Mouse (Mus musculus) MEL (cell line): Measurements from ENCODE around the gene Trmt112. TPM values are rescaled to one million over a fixed set of nuclear protein-coding genes. Genes with fewer than 3 reads are reported as not detected.

Experiments used
- DNase-seq: peaks from one replicate; pipeline ENCODE4 v3.0.0; 2011; ENCODE audit warnings: low read depth, low spot score
- H3K27ac ChIP-seq: 2 replicates; pipeline ENCODE4 v1.5.1; 2012; ENCODE audit warnings: low read depth, mild to moderate bottlenecking, control low read depth, low read length, moderate library complexity; ENCODE audit not compliant: control insufficient read depth
- H3K27me3 ChIP-seq, 2 experiments: fragments of 150-350 bp in 1 of 2; sonication (generic) in 1 of 2; 2 replicates each; pipeline ENCODE4 v1.6.1; 2012; ENCODE audit warnings: low read length in 2 of 2, mild to moderate bottlenecking in 2 of 2, improper control_type of control experiment in 1 of 2, moderate library complexity in 1 of 2; ENCODE audit not compliant: insufficient read depth in 2 of 2, control insufficient read depth in 1 of 2
- H3K36me3 ChIP-seq, 2 experiments: 2 replicates each; pipeline ENCODE4 v1.6.1; 2012 to 2014; ENCODE audit warnings: low read length in 2 of 2, improper control_type of control experiment in 1 of 2, inconsistent platforms in 1 of 2, mild to moderate bottlenecking in 1 of 2; ENCODE audit not compliant: insufficient read depth in 2 of 2, control insufficient read depth in 1 of 2
- H3K4me1 ChIP-seq, 2 experiments: fragments of 150-350 bp in 1 of 2; sonication (generic) in 1 of 2; 2 replicates each; pipeline ENCODE4 v1.6.1; 2012; ENCODE audit warnings: low read length in 2 of 2, improper control_type of control experiment in 1 of 2, mild to moderate bottlenecking in 1 of 2; ENCODE audit not compliant: insufficient read depth in 2 of 2, control insufficient read depth in 1 of 2
- H3K4me3 ChIP-seq, 2 experiments: fragments of 150-350 bp in 1 of 2; sonication (generic) in 1 of 2; 2 replicates each; pipeline ENCODE4 v1.5.1; 2012; ENCODE audit warnings: low read depth in 2 of 2, low read length in 2 of 2, mild to moderate bottlenecking in 2 of 2, moderate library complexity in 2 of 2, control low read depth in 1 of 2, improper control_type of control experiment in 1 of 2; ENCODE audit not compliant: control insufficient read depth in 1 of 2, insufficient read depth in 1 of 2
- H3K79me2 ChIP-seq: 2 replicates; pipeline ENCODE4 v1.6.1; 2012; ENCODE audit warnings: mild to moderate bottlenecking, low read length, moderate library complexity; ENCODE audit not compliant: control insufficient read depth, poor library complexity, insufficient read depth
- H3K9ac ChIP-seq: 2 replicates; pipeline ENCODE4 v1.6.1; 2012; ENCODE audit warnings: low read depth, mild to moderate bottlenecking, control low read depth, low read length, moderate library complexity; ENCODE audit not compliant: control insufficient read depth, poor library complexity, severe bottlenecking
- H3K9me3 ChIP-seq: fragments of 150-350 bp; sonication (generic); replicated peaks from 2 replicates; pipeline ENCODE4 v1.6.1; 2012; ENCODE audit warnings: mild to moderate bottlenecking, low read length, improper control_type of control experiment, moderate library complexity; ENCODE audit not compliant: insufficient read depth
- E2F4 ChIP-seq: IDR thresholded peaks from 2 replicates; pipeline ENCODE4 v1.6.1; 2011; ENCODE audit warnings: low read depth, low read length, improper control_type of control experiment, borderline replicate concordance
- ELF1 ChIP-seq: IDR thresholded peaks from 2 replicates; pipeline ENCODE4 v1.6.1; 2014; ENCODE audit warnings: low read depth, mild to moderate bottlenecking, inconsistent platforms, low read length, improper control_type of control experiment, moderate library complexity
- GABPA ChIP-seq: IDR thresholded peaks from 2 replicates; pipeline ENCODE4 v1.6.1; 2012; ENCODE audit warnings: low read depth, mild to moderate bottlenecking, inconsistent platforms, low read length, improper control_type of control experiment, moderate library complexity
- GATA1 ChIP-seq: IDR thresholded peaks from 2 replicates; pipeline ENCODE4 v1.6.1; 2011; ENCODE audit warnings: low read depth, low read length, improper control_type of control experiment
- JUND ChIP-seq: IDR thresholded peaks from 2 replicates; pipeline ENCODE4 v1.6.1; 2011; ENCODE audit warnings: low read depth, mild to moderate bottlenecking, improper control_type of control experiment, low read length
- KAT2A ChIP-seq: conservative IDR thresholded peaks from 2 replicates; pipeline ENCODE4 v1.6.1; 2012; ENCODE audit warnings: low read depth, low read length, improper control_type of control experiment, inconsistent platforms
- MAFK ChIP-seq: IDR thresholded peaks from 2 replicates; pipeline ENCODE4 v1.6.1; 2011; ENCODE audit warnings: low read depth, mild to moderate bottlenecking, low read length, improper control_type of control experiment, borderline replicate concordance
- MEF2A ChIP-seq: IDR thresholded peaks from 2 replicates; pipeline ENCODE4 v1.6.1; 2014; ENCODE audit warnings: low read depth, mild to moderate bottlenecking, inconsistent platforms, low read length, improper control_type of control experiment; ENCODE audit not compliant: poor library complexity, insufficient replicate concordance, severe bottlenecking; ENCODE audit errors: extremely low read depth
- MXI1 ChIP-seq: IDR thresholded peaks from 2 replicates; pipeline ENCODE4 v1.6.1; 2011; ENCODE audit warnings: mild to moderate bottlenecking, low read depth, low read length, improper control_type of control experiment
- POLR2AphosphoS5 ChIP-seq: IDR thresholded peaks from 2 replicates; pipeline ENCODE4 v1.6.1; 2012; ENCODE audit warnings: low read depth, borderline replicate concordance, mild to moderate bottlenecking, inconsistent platforms, low read length, moderate library complexity, mixed read lengths
- RAD21 ChIP-seq: IDR thresholded peaks from 2 replicates; pipeline ENCODE4 v1.6.1; 2011; ENCODE audit warnings: mild to moderate bottlenecking, low read depth, low read length, improper control_type of control experiment
- SMC3 ChIP-seq: IDR thresholded peaks from 2 replicates; pipeline ENCODE4 v1.6.1; 2011; ENCODE audit warnings: low read depth, low read length, improper control_type of control experiment
- TBP ChIP-seq: IDR thresholded peaks from 2 replicates; pipeline ENCODE4 v1.8.0; 2011; ENCODE audit warnings: low read depth, low read length, improper control_type of control experiment
- TCF12 ChIP-seq: IDR thresholded peaks from 2 replicates; pipeline ENCODE4 v1.6.1; 2014; ENCODE audit warnings: low read depth, mild to moderate bottlenecking, inconsistent platforms, low read length, improper control_type of control experiment, moderate library complexity
- UBTF ChIP-seq: IDR thresholded peaks from 2 replicates; pipeline ENCODE4 v1.6.1; 2012; ENCODE audit warnings: low read depth, mild to moderate bottlenecking, inconsistent platforms, low read length, improper control_type of control experiment, moderate library complexity, borderline replicate concordance; ENCODE audit not compliant: insufficient read depth
- ZKSCAN1 ChIP-seq: IDR thresholded peaks from 2 replicates; pipeline ENCODE4 v1.6.1; 2012; ENCODE audit warnings: low read depth, mild to moderate bottlenecking, inconsistent platforms, low read length, improper control_type of control experiment, moderate library complexity
- polyA plus RNA-seq, 2 experiments: library from polyadenylated mRNA; stranded (reverse) in 1 of 2; unstranded in 1 of 2; fragments of >175 nt in 1 of 2; fragments of >200 nt in 1 of 2; gene quantifications; 2 replicates each; pipeline versions ENCODE4 v1.2.1 to v1.2.4; 2012; ENCODE audit warnings: low replicate concordance in 2 of 2, low read depth in 1 of 2; ENCODE audit not compliant: insufficient read length in 2 of 2, insufficient read depth in 1 of 2, missing spikeins in 1 of 2
- total RNA-seq: library from RNA; depleted of rRNA; stranded (reverse); fragments of 300-350 nt; gene quantifications from 2 replicates; pipeline ENCODE4 v1.2.3, GENCODE M21; 2012

The Trmt112 gene
- total and polyA plus RNA-seq, 3 experiments = 294 to 319 TPM; not detected in 1

DNA sequence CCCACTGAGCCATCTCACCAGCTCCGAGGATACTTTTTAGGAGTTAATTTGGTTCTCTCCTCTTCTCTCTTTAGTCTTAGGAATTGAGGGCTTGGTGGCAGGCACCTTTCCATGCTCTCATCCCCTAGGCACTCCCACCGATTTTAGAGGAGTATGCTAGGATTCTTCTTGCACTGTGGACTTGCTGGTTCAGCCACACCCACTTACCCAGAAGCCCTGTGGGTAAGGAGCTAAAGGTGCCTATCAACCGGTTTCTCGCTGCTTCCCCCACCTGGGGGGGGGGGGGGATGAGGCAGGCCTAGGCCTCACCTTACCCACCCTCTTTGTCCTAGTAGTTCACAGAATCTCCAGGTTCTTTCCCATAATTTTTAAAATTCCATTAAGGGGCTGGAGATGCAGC, 38.2 kb downstream of the Trmt112 start:
- Histone ChIP-seq H3K36me3 (peaks cover 0 to 4% of the 10 kb centered on the region in 2 experiments; a peak in 1 of 4 replicates), H3K4me3 (no peak overlapping the region), H3K27ac (no peak overlapping the region), H3K79me2 (peaks cover 3% of the 10 kb centered on the region; the same call in 1 of the 2 replicates), H3K4me1 (peaks cover 0 to 9% of the 10 kb centered on the region in 2 experiments; a peak in 2 of 4 replicates), H3K27me3 (no peaks in the 10 kb centered on the region), H3K9ac (no peak overlapping the region), H3K9me3 (no peaks in the 10 kb centered on the region)
- no peak for DNase-seq
- no peak for TF ChIP-seq ZKSCAN1
- TF ChIP-seq ELF1 = no peak

DNA sequence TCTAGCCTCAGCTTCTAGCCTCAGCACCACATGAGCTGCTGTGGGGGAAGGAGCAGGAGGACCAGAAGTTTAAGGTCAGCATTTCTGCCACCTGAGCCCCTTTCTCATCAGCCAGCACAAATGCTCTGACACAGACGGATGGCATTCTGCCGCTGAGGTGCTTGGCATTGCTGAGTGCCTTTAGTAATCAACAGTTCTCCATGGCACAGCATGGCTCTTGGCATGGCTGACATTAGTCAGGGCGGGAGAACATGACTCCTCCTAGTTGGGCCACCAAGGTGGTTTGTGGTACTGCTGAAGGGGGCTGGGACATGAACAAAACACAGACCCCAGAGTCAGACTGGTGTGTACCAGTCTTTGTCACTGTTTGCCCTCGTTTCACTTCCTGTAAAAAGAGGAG, 38.7 kb downstream of the Trmt112 start:
- H3K36me3 ChIP-seq = peaks cover 0 to 6% of the 10 kb centered on the region in 2 experiments; a peak in 1 of 4 replicates
- TF ChIP-seq MXI1 = no peak
- TF ChIP-seq, all 39 proteins: peak for 0
- 0 out of 4 replicates have a peak, but pooled peaks cover 0 to 6% of the 10 kb centered on the region in 2 experiments for H3K4me1 ChIP-seq
- peaks cover 1% of the 10 kb centered on the region; the same call in 1 of the 2 replicates for H3K79me2 ChIP-seq
- no peak overlapping the region for H3K27ac ChIP-seq
- no peak for DNase-seq
- H3K9me3 ChIP-seq = no peaks in the 10 kb centered on the region
- no peak overlapping the region for H3K9ac ChIP-seq
- H3K4me3 ChIP-seq = no peak overlapping the region
- H3K27me3 ChIP-seq = no peaks in the 10 kb centered on the region

DNA sequence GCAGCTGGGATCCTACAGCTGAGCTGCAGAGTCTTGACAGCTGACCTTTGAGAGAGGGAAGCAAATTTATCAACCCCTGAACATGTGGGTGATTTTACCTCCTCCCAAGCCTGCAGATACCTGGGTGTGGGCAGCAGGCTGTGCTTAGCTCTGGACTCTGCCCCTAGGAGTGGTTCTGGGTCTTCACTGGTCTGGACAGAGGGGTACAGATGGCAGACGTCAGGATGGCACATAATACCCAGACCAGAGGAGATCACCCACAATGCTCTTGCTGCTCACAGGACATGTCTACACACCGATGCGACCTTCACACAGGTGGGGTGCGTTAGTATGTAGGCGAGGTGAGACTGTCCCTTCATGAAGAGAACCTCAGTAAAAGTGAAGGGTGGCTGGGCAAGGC, 40.0 kb downstream of the Trmt112 start:
- no peak for TF ChIP-seq MAFK
- TF ChIP-seq SMC3 = no peak
- no peak for TF ChIP-seq POLR2AphosphoS5
- TF ChIP-seq TCF12 = no peak
- no peak for TF ChIP-seq UBTF
- TF ChIP-seq JUND = no peak
- TF ChIP-seq MEF2A = no peak
- TF ChIP-seq KAT2A = no peak
- TF ChIP-seq GABPA = no peak
- TF ChIP-seq GATA1 = no peak
- no peak for TF ChIP-seq RAD21
- no peak for TF ChIP-seq E2F4
- no peak for TF ChIP-seq TBP
- Histone ChIP-seq H3K4me1 (0 out of 4 replicates have a peak, but pooled peaks cover 0 to 6% of the 10 kb centered on the region in 2 experiments), H3K79me2 (peaks cover 1% of the 10 kb centered on the region; the same call in 1 of the 2 replicates), H3K9ac (no peak overlapping the region), H3K9me3 (no peaks in the 10 kb centered on the region), H3K27ac (no peak overlapping the region), H3K36me3 (peaks cover 0 to 6% of the 10 kb centered on the region in 2 experiments; a peak in 1 of 4 replicates), H3K4me3 (no peak overlapping the region), H3K27me3 (no peaks in the 10 kb centered on the region)
- no peak for DNase-seq
